Mouse (Mus musculus): ENCODE measurements at regions not wholly inside any gene's neighbourhood (a gene's known extent, or its start where the extent isn't known, plus 50 kb on each side); places are given as distances from the start of the nearest gene placed in this dataset.
A peak's percentile ranks its signal among the peaks of the same experiment; 100 is the strongest.

DNA sequence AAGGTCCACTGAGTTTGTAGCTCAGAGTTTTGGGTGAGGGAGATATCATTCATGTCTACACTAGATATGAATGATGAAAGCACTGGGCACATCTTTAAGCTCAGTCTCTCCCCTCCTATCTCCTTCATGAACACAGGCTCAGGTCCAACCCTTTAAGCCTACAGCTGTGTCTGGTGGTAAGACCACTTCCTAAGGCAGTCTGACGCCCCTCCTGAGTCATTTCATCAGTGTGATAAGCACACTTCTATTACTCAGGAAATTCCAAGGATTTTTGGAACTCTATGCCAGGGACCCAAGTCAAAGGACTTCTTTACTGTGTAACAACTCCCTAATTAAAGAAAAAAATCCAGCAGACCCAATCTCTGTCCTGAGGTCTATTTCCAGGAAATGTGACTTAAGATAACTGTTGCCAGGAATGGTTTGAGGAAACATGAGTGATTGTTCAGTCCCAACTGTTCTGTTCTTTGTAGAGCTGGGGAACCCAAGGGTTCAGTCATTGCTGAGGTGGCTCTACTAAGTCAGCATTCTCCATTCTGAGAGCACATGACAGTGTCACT lies 391.1 kb upstream of the Gm10131 start:
- 78% methylated on average over 1 of the region's 1 CpGs for WGBS
- H3K27me3 ChIP-seq (replicated peaks; ENCODE audit: control insufficient read depth, insufficient read depth, low read length), result no peaks in the 10 kb centered on the region
- no peak overlapping the region for H3K27ac ChIP-seq (ENCODE audit: low read length)
- H3K4me2 ChIP-seq (ENCODE audit: low read length), result no peak overlapping the region
- H3K4me3 ChIP-seq (replicated peaks; ENCODE audit: low read length), result no peak overlapping the region
- no peak overlapping the region for H3K9ac ChIP-seq (replicated peaks; ENCODE audit: low read depth, low read length)
- H3K9me3 ChIP-seq (ENCODE audit: control insufficient read depth, low read length), result no peaks in the 10 kb centered on the region
- no peak for ATAC-seq
- no peaks in the 10 kb centered on the region for H3K36me3 ChIP-seq (ENCODE audit: control insufficient read depth, insufficient read depth)
- H3K4me1 ChIP-seq (replicated peaks; ENCODE audit: control insufficient read depth, insufficient read depth, low read length), result no peaks in the 10 kb centered on the region

DNA sequence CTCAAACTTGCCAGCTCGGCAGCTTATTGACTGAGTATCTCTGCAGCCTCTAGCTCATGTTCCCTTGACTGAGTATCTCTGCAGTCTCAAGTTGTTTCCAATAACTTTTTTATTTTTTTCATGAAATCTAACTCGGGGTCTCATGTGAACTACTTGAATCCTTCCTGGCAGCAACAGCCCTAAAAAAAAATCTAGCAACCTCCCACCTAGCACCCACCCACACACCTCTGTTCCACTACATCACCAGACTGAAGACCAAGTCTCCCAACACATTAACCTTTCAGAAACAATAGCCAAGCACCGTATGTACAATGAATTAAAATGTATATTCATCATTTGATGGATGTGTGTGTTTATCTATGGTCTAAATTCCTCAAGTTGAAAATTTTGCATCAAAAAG lies 387.7 kb upstream of the Gm10131 start:
- H3K4me1 ChIP-seq (replicated peaks; ENCODE audit: control insufficient read depth, insufficient read depth, low read length), result no peaks in the 10 kb centered on the region
- H3K9me3 ChIP-seq (ENCODE audit: control insufficient read depth, low read length), result no peaks in the 10 kb centered on the region
- WGBS, result 87% methylated on average over 3 of the region's 3 CpGs
- no peak overlapping the region for H3K4me3 ChIP-seq (replicated peaks; ENCODE audit: low read length)
- no peak overlapping the region for H3K4me2 ChIP-seq (ENCODE audit: low read length)
- ATAC-seq, result no peak
- H3K27ac ChIP-seq (ENCODE audit: low read length), result no peak overlapping the region
- H3K9ac ChIP-seq (replicated peaks; ENCODE audit: low read depth, low read length), result no peak overlapping the region
- no peaks in the 10 kb centered on the region for H3K36me3 ChIP-seq (ENCODE audit: control insufficient read depth, insufficient read depth)
- no peaks in the 10 kb centered on the region for H3K27me3 ChIP-seq (replicated peaks; ENCODE audit: control insufficient read depth, insufficient read depth, low read length)

DNA sequence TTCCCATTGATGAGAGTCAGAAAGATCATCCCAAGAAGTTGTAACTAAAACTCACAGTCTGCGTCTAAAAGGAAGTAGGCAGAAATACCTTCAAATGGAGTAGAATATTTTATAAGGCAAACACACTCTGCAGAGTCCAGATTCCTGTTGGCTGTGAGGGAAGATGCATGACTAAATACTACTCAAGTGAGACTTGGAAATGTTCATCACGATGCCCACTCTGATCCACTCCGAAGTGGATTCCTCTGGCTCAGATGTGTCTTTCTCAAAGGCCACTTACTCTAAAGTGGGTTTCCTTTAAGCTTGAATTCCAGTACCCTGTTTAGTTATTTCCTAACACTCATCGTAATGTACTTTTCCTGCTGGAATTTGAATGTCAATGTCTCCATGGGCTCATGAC lies 385.2 kb upstream of the Gm10131 start:
- Histone ChIP-seq H3K27me3 (replicated peaks; ENCODE audit: control insufficient read depth, insufficient read depth, low read length) (no peaks in the 10 kb centered on the region), H3K4me1 (replicated peaks; ENCODE audit: control insufficient read depth, insufficient read depth, low read length) (peaks cover 4% of the 10 kb centered on the region; the same call in 1 of the 2 replicates), H3K4me2 (ENCODE audit: low read length) (no peak overlapping the region), H3K27ac (ENCODE audit: low read length) (no peak overlapping the region), H3K36me3 (ENCODE audit: control insufficient read depth, insufficient read depth) (no peaks in the 10 kb centered on the region), H3K9ac (replicated peaks; ENCODE audit: low read depth, low read length) (no peak overlapping the region), H3K9me3 (ENCODE audit: control insufficient read depth, low read length) (no peaks in the 10 kb centered on the region), H3K4me3 (replicated peaks; ENCODE audit: low read length) (no peak overlapping the region)
- ATAC-seq, result no peak
- 94% methylated on average over 4 of the region's 4 CpGs for WGBS

DNA sequence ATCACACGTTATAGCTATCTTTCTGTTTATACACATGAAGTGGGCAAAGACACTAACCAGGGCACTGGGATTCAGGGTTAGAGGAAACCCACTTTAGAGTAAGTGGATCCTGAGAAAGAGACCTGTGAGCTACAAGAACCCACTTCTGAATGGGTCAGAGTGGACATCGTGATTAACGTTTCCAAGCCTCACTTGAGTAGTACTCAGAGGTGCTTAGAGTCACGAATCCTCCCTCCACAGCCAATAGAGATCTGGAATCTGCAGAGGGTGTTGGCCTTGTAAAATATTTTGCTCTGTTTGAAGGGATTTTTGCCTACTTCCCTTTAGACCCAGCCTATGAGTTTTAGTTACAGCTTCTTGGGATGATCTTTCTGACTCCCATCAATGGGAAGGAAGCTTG lies 384.4 kb upstream of the Gm10131 start:
- Histone ChIP-seq H3K4me2 (ENCODE audit: low read length) (no peak overlapping the region), H3K27me3 (replicated peaks; ENCODE audit: control insufficient read depth, insufficient read depth, low read length) (no peaks in the 10 kb centered on the region), H3K9me3 (ENCODE audit: control insufficient read depth, low read length) (no peaks in the 10 kb centered on the region), H3K9ac (replicated peaks; ENCODE audit: low read depth, low read length) (no peak overlapping the region), H3K4me3 (replicated peaks; ENCODE audit: low read length) (no peak overlapping the region), H3K4me1 (replicated peaks; ENCODE audit: control insufficient read depth, insufficient read depth, low read length) (peaks cover 4% of the 10 kb centered on the region; the same call in 1 of the 2 replicates), H3K27ac (ENCODE audit: low read length) (no peak overlapping the region), H3K36me3 (ENCODE audit: control insufficient read depth, insufficient read depth) (no peaks in the 10 kb centered on the region)
- 90% methylated on average over 4 of the region's 4 CpGs for WGBS
- no peak for ATAC-seq

DNA sequence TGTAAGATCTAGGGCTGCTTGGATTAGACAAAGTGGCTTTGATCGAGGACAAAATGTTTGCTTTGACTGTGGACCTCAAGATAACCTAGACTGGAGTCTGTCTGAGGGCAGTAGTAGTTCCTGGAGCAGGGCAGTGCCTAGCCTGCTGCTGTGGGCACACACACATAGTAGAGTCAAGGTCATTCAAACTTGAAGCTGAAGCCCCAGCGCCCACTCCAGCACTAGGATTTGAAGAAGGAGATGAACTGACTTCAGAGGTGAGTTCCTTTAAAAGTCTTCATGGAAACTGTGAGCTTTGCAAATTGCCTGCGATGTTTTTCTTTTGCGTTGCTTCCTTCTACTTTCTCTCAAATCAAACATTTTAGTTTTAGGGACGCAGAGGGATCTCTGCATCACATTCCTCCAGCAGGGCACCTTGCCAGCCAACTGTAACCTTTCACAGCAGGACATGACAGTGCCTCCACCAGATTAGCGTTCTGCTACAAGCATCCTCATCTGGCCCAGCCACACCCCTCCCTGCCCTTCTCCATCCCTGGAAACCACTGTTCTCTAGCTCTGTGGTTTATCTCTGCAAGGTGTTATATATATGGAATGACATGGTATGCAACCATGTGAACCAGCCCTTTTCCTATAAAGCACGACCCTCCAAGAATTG lies 377.3 kb upstream of the Gm10131 start:
- Histone ChIP-seq H3K4me3 (replicated peaks; ENCODE audit: low read length) (no peak overlapping the region), H3K9me3 (ENCODE audit: control insufficient read depth, low read length) (no peaks in the 10 kb centered on the region), H3K27me3 (replicated peaks; ENCODE audit: control insufficient read depth, insufficient read depth, low read length) (no peaks in the 10 kb centered on the region), H3K36me3 (ENCODE audit: control insufficient read depth, insufficient read depth) (no peaks in the 10 kb centered on the region), H3K9ac (replicated peaks; ENCODE audit: low read depth, low read length) (no peak overlapping the region), H3K27ac (ENCODE audit: low read length) (no peak overlapping the region), H3K4me2 (ENCODE audit: low read length) (no peak overlapping the region), H3K4me1 (replicated peaks; ENCODE audit: control insufficient read depth, insufficient read depth, low read length) (peaks cover 10% of the 10 kb centered on the region)
- WGBS, result 70% methylated on average over 7 of the region's 7 CpGs
- ATAC-seq, result no peak

DNA sequence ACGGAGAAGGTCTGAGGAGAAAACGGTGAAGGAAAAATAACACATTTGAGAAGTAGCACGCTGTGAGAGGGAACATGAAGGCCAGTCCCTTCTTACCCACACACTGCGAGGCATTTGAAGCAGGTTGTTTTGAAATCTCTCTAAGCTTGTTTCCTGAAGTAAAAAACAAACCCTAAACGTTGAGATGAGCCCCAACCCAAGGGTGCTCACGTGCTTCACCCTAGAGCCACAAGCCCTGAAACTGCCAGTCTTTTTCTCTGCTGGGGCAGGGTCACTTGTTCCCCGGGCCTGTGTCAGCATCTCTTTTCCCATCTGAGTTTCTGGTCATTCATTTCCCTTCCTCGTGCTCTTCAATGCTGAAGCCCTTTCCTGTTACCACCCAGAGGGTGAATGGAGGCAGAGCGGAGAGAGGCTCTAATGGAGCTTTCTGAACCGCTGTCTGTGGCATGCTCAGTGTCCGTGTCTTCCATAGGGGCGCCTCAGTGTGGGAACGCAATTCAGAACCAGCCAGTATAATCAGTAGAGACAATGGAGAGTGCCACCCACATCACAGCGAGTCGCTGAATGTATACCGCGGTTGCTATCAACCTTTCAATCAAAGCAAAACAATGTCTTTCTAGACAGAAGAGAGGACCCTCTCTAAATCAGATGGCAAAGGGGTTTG lies 375.0 kb upstream of the Gm10131 start:
- peak overlapping the region; percentile 1; the same call in 1 of the 2 replicates for H3K9ac ChIP-seq (replicated peaks; ENCODE audit: low read depth, low read length)
- no peaks in the 10 kb centered on the region for H3K27me3 ChIP-seq (replicated peaks; ENCODE audit: control insufficient read depth, insufficient read depth, low read length)
- H3K36me3 ChIP-seq (ENCODE audit: control insufficient read depth, insufficient read depth), result no peaks in the 10 kb centered on the region
- ATAC-seq, result peak; percentile 55; the same call in 1 of the 2 replicates
- H3K27ac ChIP-seq (ENCODE audit: low read length), result no peak overlapping the region
- peak overlapping the region; percentile 2; the same call in 1 of the 2 replicates for H3K4me2 ChIP-seq (ENCODE audit: low read length)
- WGBS, result 36% methylated on average over 17 of the region's 17 CpGs
- H3K4me1 ChIP-seq (replicated peaks; ENCODE audit: control insufficient read depth, insufficient read depth, low read length), result peaks cover 10% of the 10 kb centered on the region
- H3K4me3 ChIP-seq (replicated peaks; ENCODE audit: low read length), result no peak overlapping the region
- H3K9me3 ChIP-seq (ENCODE audit: control insufficient read depth, low read length), result no peaks in the 10 kb centered on the region

DNA sequence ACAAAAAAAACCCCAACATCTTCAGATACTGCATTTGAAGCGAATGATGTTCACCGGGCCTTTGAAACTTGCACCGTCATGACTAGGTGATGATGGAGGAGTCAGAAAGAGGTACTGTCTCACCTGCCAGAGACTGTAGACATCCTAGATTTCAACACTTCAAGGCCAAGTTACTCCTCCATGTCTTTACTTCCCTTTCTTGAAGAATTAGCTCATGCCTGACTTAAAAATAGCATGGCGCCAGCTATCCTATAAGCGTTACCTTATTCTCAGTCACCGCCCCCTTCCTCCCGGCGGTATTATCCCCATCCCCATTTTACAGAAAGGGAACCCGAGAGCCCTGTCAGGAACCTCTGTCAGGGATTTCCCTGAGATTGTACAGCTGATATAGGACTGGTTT lies 374.4 kb upstream of the Gm10131 start:
- no peaks in the 10 kb centered on the region for H3K9me3 ChIP-seq (ENCODE audit: control insufficient read depth, low read length)
- ATAC-seq, result no peak

DNA sequence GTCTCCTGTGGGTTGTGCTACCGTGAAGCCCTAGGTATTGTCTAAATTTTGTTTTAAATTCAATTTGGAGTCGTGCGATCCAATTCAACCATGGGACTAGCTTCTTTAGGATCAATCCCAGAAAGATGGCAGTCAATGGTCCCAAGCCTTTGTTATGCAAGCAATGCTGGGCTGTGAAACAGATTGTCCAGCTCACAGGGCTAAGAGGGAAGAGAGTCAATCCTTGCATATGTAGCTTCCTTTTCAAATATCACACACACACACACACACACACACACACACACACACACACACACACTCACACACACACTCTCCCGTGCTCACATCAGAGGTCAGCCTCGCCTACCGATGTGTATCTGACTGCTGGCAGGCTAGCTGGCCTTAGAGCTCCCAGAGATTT lies 373.8 kb upstream of the Gm10131 start:
- Histone ChIP-seq H3K9ac (replicated peaks; ENCODE audit: low read depth, low read length) (no peak overlapping the region), H3K4me1 (replicated peaks; ENCODE audit: control insufficient read depth, insufficient read depth, low read length) (peaks cover 10% of the 10 kb centered on the region), H3K27ac (ENCODE audit: low read length) (no peak overlapping the region), H3K36me3 (ENCODE audit: control insufficient read depth, insufficient read depth) (no peaks in the 10 kb centered on the region), H3K4me2 (ENCODE audit: low read length) (no peak overlapping the region), H3K4me3 (replicated peaks; ENCODE audit: low read length) (no peak overlapping the region), H3K9me3 (ENCODE audit: control insufficient read depth, low read length) (no peaks in the 10 kb centered on the region), H3K27me3 (replicated peaks; ENCODE audit: control insufficient read depth, insufficient read depth, low read length) (no peaks in the 10 kb centered on the region)
- 81% methylated on average over 6 of the region's 6 CpGs for WGBS
- ATAC-seq, result no peak

More for the DNA sequence above, 374.4 kb upstream of the Gm10131 start:
- no peak overlapping the region for H3K4me2 ChIP-seq (ENCODE audit: low read length)
- no peak overlapping the region for H3K9ac ChIP-seq (replicated peaks; ENCODE audit: low read depth, low read length)
- peaks cover 10% of the 10 kb centered on the region for H3K4me1 ChIP-seq (replicated peaks; ENCODE audit: control insufficient read depth, insufficient read depth, low read length)
- no peak overlapping the region for H3K4me3 ChIP-seq (replicated peaks; ENCODE audit: low read length)
- H3K27me3 ChIP-seq (replicated peaks; ENCODE audit: control insufficient read depth, insufficient read depth, low read length), result no peaks in the 10 kb centered on the region
- H3K36me3 ChIP-seq (ENCODE audit: control insufficient read depth, insufficient read depth), result no peaks in the 10 kb centered on the region
- no peak overlapping the region for H3K27ac ChIP-seq (ENCODE audit: low read length)
- WGBS, result 94% methylated on average over 9 of the region's 9 CpGs

DNA sequence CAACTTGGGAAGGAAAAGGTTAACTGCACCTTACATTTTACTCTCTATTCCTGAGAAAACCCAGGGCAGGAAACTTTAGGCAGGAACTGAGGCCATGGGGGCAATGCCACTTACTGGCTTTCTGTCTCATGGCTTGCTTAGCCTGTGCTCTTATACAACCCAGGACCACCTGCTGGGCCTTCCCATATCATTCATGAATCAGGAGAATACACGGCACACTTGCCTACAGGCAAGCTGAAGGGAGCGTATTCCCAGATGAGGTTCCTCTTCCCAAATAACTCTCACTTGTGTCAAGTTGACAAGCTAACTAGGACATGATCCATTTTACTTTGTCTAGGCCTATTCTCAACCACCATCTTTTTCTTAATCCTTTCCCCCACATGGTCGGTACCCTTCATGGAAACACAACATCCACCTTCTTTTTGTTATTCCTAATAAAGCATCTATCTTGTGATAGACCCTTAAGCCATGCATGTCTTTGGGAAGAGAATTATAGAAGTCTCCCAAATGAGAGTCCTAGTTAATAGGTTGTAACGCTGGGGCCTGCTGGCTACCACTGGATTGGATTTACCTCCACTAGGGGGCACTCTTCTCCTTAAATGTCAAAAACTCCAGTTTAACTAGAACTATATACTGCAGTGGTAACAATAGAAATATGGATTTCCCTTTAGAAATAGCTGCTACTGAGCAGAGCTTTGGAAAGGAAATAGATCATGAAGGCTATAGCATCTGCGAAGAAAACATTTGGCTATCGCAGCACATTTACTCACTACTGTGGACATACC lies 373.2 kb upstream of the Gm10131 start:
- H3K27me3 ChIP-seq (replicated peaks; ENCODE audit: control insufficient read depth, insufficient read depth, low read length), result no peaks in the 10 kb centered on the region
- whole genome bisulfite sequencing, result 65% methylated on average over 6 of the region's 6 CpGs
- no peaks in the 10 kb centered on the region for H3K9me3 ChIP-seq (ENCODE audit: control insufficient read depth, low read length)
- H3K4me2 ChIP-seq (ENCODE audit: low read length), result no peak overlapping the region
- no peak overlapping the region for H3K27ac ChIP-seq (ENCODE audit: low read length)
- no peak overlapping the region for H3K4me3 ChIP-seq (replicated peaks; ENCODE audit: low read length)
- ATAC-seq, result peak; percentile 66; the same call in 1 of the 2 replicates
- no peak overlapping the region for H3K9ac ChIP-seq (replicated peaks; ENCODE audit: low read depth, low read length)
- H3K4me1 ChIP-seq (replicated peaks; ENCODE audit: control insufficient read depth, insufficient read depth, low read length), result peaks cover 10% of the 10 kb centered on the region
- H3K36me3 ChIP-seq (ENCODE audit: control insufficient read depth, insufficient read depth), result no peaks in the 10 kb centered on the region
